In genomic region chr2:37769793-37770192, GRCm38 (mm10) we compare ENCODE assay signal across 1 mouse cellular context.
TF ChIP-seq lines count a peak whose summit lies in the region.

No protein-coding gene starts in this region.

TF ChIP-seq in CH12.LX, 34 proteins besides CTCF, POLR2A, EP300 and RAD21 (continued from another document):
- TF ChIP-seq POLR2AphosphoS2 (IDR thresholded peaks at IDR 0.05; ENCODE audit: low read depth, low read length), result no peak
- TF ChIP-seq IRF4 (IDR thresholded peaks at IDR 0.05; ENCODE audit: low read depth, low read length), result peak; percentile 94
- TF ChIP-seq NELFE (IDR thresholded peaks at IDR 0.05; ENCODE audit: low read depth, low read length), result 0 out of 2 replicates have a peak, but pooled peaks have one; percentile 4
- TF ChIP-seq JUN (IDR thresholded peaks at IDR 0.05; ENCODE audit: insufficient read depth, low read depth, low read length), result peak; percentile 66
- no peak for TF ChIP-seq USF1 (IDR thresholded peaks at IDR 0.05; ENCODE audit: low read depth, low read length)
- TF ChIP-seq ELF1 (IDR thresholded peaks at IDR 0.05; ENCODE audit: low read depth, low read length), result no peak
- TF ChIP-seq KAT2A (IDR thresholded peaks at IDR 0.05; ENCODE audit: insufficient replicate concordance, low read length), result no peak
- peak; percentile 96 for TF ChIP-seq MEF2A (IDR thresholded peaks at IDR 0.05; ENCODE audit: borderline replicate concordance, low read depth, low read length)
- peak; percentile 71; the same call in 1 of the 2 replicates for TF ChIP-seq SIN3A (IDR thresholded peaks at IDR 0.05; ENCODE audit: low read length)
- peak; percentile 80 for TF ChIP-seq MAZ (IDR thresholded peaks at IDR 0.05; ENCODE audit: low read depth, low read length)
- TF ChIP-seq ETS1 (conservative IDR thresholded peaks at IDR 0.05; ENCODE audit: low read depth, low read length), result peak; percentile 99
